Mouse (Mus musculus) brain, adult 10 weeks (tissue): ENCODE results near the gene Olfr133. TPM values are rescaled to one million over a fixed set of nuclear protein-coding genes. Genes with fewer than 3 reads are reported as not detected.

Experiments used
- polyA plus RNA-seq: library from polyadenylated mRNA; stranded (reverse); fragments of 350-450 nt; fragmentation: Illumina TruSeq; extraction: RNeasy Lipid Tissue Mini Kit (QIAGEN cat#74804); gene quantifications from one replicate; pipeline ENCODE4 v1.2.3, GENCODE M21; 2015; ENCODE audit warnings: low read depth, low replicate concordance

Olfr133 gene
- polyA plus RNA-seq, result not detected

DNA sequence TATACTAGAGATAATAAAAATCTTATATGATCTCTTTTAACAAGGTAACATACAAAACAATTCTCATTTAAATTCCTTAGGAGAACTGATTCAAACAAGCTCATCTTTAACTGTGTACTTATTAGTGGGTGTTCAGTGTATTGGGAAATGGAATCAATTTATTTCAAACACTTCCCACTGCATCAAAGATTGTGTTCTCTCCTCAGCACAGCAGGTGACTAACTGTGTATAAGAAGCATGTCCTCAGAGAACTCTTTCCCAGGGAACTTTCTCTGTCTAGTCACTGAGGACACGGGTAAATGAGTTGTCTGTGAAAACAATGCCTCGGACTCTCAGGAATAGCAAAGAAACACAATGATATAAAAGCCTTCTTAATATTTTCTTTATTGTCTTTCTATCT, at the start of gene Olfr133:
Olfr133 (plus strand) TSS at position 301 of the 400 bp plus-strand sequence.

DNA sequence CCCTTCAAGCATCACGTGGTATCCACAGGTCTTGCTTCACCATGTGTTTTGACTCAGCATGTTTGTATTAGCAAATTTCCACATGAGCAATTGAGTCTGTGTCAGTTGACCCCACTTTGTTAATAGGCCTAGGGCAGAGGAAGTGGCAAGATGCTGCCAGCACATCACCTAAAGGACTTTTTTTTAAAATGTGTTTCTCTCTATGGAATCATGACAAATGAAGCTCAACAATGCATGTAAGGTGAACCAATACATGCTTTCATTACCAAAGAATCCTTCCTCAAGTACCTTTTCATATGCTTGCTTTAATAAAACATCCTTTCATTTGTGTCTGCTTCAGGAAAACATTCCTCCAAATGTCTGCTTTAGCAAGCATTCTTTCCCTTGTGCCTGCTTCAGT, 10.7 kb upstream of the Olfr133 start, which contains the start of gene Olfr132:
Olfr132 (minus strand) TSS at position 101 of the 400 bp plus-strand sequence.

DNA sequence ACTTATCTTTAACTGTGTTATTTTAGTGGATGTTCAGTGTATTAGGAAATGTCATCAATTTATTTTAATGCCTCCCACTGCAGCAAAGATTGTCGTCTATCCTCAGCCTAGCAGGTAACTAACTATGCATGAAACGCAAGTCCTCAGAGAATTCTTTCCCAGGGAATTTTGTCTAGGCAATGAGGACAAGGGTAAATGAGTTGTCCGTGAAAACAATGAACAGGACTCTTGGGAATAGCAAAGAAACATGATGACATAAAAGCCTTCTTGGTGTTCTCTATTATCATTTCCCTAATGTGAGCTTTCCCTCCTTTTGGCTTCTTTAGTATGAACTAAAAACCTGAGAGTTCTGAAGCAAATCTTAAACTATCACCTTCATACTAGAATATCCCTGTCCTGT, 26.0 kb downstream of the Olfr133 start, which contains the start of gene Olfr134:
Olfr134 (plus strand) TSS at position 301 of the 400 bp plus-strand sequence.

Other genes starting within 250 kb of the Olfr133 start
- gene Olfr127, start 244.8 kb upstream of the Olfr133 start, polyA plus RNA-seq, result not detected
- gene Olfr128, start 224.7 kb upstream of the Olfr133 start, polyA plus RNA-seq, result not detected
- not detected for gene Olfr761, start 192.2 kb upstream of the Olfr133 start, polyA plus RNA-seq
- gene Olfr129, start 85.2 kb upstream of the Olfr133 start, polyA plus RNA-seq, result not detected
- not detected for gene Olfr130, start 81.4 kb upstream of the Olfr133 start, polyA plus RNA-seq
- not detected for gene Olfr131, start 56.6 kb upstream of the Olfr133 start, polyA plus RNA-seq
- not detected for gene Olfr132, start 10.8 kb upstream of the Olfr133 start, polyA plus RNA-seq
- not detected for gene Olfr134, start 26.1 kb downstream of the Olfr133 start, polyA plus RNA-seq
- gene Olfr135, start 59.1 kb downstream of the Olfr133 start, polyA plus RNA-seq, result not detected
- gene Olfr138, start 115.8 kb downstream of the Olfr133 start, polyA plus RNA-seq, result not detected
- not detected for gene Olfr137, start 162.3 kb downstream of the Olfr133 start, polyA plus RNA-seq
- not detected for gene Olfr136, start 184.6 kb downstream of the Olfr133 start, polyA plus RNA-seq